Mouse (Mus musculus) ZHBTc4 (cell line): Measurements from ENCODE around the gene Tmem254c.
"Not testable (repeated sequence)": the region's sequence is repeated elsewhere in the genome, so short reads cannot be mapped to it uniquely, and the experiment has no call there.

Source experiments
- DNase-seq: peaks from one replicate; pipeline ENCODE4 v3.0.0-alpha.2; 2011; ENCODE audit warnings: low read depth, low spot score

Gene Tmem254c

DNA sequence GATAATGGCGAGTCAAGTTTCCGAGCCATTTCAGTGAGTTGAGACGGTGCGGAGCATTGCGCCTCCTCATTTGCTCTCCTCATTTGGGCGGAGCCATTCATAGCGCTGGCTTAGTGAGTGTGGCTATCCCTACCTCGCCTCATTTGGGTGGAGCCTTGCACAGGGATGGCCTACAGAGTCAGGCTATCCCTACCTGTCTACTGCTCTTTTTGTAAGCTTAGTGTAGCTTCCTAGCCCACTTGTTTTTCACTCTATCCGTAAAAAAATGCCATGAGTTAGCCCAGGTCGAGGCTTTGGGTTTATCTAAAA lies at the start of gene Tmem254c:
Gene Tmem254c, minus strand, starts transcription at position 31 of the 309 bp plus-strand sequence.
- not testable (repeated sequence) for DNase-seq

- not testable (repeated sequence) for DNase-seq
These were observed 30.5 kb upstream of the Tmem254c start for GRCm38 (mm10) chr14:26097622-26098021.

DNA sequence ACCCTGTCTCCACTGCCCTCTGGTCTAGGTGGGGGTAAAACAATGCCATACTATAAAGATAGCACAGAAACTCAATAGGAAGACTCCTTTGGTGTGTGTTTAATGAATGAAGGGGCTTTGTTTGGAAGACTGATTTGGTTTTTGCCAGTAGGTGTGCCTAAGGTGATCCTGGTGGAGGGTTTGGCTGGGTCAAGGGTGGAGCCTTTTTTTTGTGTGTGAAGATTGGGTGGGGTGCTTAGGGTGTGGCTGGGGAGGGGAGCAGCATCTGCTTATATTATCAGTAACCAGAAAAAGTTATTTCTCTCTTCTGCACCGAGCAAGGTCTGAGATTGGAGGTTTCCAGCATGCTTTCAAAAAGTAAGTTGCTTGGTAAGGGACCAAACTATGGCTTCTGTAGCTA lies 14.8 kb upstream of the Tmem254c start, which contains the start of gene Cphx3:
Gene Cphx3, plus strand, starts transcription at position 301 of the 400 bp plus-strand sequence.
- DNase-seq, result not testable (repeated sequence)

DNA sequence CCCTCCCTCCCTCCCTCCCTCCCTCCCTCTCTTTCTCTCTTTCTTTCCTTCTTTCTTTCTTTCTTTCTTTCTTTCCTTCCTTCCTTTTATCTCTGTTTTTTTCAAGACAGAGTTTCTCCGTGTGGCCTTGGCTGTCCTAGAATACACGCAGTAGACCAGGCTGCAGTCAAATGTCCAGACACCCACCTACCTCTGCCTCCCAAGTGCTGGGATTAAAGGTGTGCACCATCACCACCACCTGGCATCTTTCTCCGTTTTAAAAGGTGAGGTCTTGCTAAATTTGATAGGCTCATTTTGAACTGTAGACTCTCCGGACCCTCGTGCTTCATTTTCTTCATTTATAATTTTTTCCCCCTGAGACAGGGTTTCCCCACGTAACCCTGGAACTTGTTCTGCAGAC lies 14.1 kb upstream of the Tmem254c start, which contains the start of gene Cphx2:
Gene Cphx2, plus strand, starts transcription at position 301 of the 400 bp plus-strand sequence.
- DNase-seq, result not testable (repeated sequence)

GRCm38 (mm10) chr14:26076620-26077390 lies 9.7 kb upstream of the Tmem254c start:
- not testable (repeated sequence) for DNase-seq

GRCm38 (mm10) chr14:26066574-26067324 lies 406 bp downstream of the Tmem254c start:
- not testable (repeated sequence) for DNase-seq

DNA sequence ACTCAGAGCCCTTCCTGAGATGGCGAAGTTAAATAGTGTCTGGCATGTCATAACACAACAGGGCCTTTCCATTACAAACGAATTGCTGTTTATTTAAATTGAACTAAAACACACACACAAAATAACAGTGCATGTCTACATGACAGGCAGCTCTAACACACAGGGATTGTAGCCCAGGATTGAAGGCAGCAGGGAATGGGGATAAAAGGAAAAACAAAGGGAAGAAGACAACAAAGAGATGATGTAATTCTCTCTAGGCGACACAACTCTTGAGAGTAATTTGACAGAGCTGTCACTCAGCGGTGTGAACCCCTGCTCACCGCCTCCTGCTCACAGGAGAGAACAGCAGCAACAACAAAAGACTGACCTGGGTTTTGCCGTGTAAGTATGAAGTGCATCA lies 7.8 kb downstream of the Tmem254c start:
- DNase-seq, result not testable (repeated sequence)

DNA sequence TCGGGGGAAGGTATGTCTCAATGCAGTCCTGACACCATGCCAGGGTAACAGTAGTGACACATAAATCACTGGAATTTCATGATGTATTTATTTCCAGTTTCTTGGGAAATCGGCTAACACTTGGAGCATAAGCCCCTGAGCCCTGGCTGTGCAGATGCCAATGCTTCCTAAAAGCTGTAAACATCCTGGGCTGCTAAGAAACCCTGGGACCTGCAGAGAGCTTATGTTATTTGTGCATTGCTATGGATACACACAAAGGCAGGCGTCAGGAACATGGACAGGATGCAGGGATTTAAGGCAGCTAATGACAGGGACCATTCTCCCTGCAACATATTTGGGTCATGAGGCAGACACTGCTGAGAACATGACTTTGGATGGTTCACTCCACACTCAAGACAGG lies 9.0 kb downstream of the Tmem254c start:
- DNase-seq, result not testable (repeated sequence)

GRCm38 (mm10) chr14:26048767-26049166 lies 18.4 kb downstream of the Tmem254c start:
- DNase-seq, result not testable (repeated sequence)

DNA sequence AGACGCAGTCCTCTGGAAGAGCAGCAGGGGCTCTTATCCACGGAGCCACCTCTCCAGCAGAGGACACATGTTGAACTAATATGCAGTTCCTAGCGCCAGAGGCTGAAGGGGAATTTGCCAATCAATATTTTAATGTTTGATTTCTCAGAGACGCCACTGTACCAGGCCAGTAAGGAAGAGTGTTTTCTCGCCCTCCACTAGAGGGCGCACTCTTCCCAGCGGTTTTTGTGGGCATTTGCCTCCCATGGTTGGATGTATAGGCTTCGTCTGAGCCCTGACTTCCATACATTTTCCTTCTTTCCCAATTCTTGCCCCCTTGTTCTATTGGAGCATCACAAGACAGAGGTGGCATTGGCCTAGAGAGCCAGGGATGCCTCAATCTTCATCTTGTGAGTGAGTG lies 20.1 kb downstream of the Tmem254c start:
- not testable (repeated sequence) for DNase-seq

DNA sequence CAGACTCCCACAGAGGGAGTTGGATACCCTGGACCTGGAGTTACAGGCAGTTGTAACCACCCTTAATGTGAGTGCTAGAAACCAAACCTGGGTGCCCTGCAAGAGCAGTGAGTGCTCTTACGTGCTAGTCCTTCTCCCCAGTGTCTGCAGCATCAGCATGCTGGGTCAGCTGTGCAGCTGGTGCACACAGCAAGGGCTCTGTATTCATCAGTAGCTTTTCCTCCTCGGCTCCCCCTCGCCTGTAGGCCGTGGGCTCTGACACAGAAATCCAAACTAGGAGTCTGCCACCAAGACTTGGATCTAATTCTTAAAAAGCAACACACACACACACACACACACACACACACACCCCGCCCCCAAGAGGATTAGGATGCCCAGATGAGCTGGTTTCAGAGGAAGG lies 22.1 kb downstream of the Tmem254c start:
- not testable (repeated sequence) for DNase-seq

- DNase-seq, result not testable (repeated sequence)
These were observed 24.5 kb downstream of the Tmem254c start, which contains the start of gene Gm9780 for GRCm38 (mm10) chr14:26042611-26043010. Gene Gm9780, minus strand, starts transcription at chr14:26042711.

- not testable (repeated sequence) for DNase-seq
These were observed 31.7 kb downstream of the Tmem254c start for GRCm38 (mm10) chr14:26035439-26035838.

DNA sequence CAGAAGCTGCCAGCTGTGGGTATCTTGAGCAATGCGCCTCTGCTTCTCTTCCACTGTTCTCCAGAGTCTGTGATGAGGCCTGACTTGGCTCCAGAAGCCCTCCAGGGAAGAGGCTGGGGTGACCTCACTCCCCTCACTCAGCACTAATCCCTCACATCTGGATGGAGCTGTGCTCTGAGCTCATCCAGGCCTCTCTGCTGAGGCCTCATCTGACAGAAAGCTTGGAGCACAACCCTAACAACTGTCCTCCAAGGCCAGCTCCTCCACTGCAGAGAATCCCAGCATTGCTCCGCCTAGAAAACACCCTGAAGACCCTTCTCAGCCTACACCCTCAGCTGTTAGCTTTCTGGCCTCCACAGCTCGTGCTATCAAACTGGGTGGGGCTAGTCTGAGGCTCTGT lies 32.8 kb downstream of the Tmem254c start:
- DNase-seq, result not testable (repeated sequence)

GRCm38 (mm10) chr14:26025653-26026052 lies 41.5 kb downstream of the Tmem254c start:
- not testable (repeated sequence) for DNase-seq

GRCm38 (mm10) chr14:26022831-26023230 lies 44.3 kb downstream of the Tmem254c start:
- not testable (repeated sequence) for DNase-seq

GRCm38 (mm10) chr14:26021555-26021954 lies 45.6 kb downstream of the Tmem254c start:
- DNase-seq, result not testable (repeated sequence)

DNA sequence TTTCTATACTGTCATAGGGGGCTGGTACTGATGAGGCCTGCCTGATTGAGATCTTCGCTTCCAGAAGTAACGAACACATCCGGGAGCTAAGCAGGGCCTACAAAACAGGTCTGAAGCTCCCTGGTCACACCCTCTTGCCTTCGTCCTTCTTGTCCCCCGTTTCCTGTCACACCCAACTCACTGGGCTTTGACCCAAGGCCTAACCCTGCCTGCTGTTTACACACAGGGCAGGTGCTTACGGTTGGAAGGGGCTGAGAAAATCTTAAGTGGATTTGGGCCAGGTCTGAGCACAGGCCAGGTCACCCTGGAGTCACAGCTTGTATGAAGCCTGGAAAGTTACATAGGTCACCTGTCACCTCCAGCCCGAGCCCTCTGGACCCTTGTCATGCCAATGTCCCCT lies 50.7 kb downstream of the Tmem254c start:
- not testable (repeated sequence) for DNase-seq
